Mouse (Mus musculus): Measurements from ENCODE around the gene Dse. TPM values are rescaled to one million over a fixed set of nuclear protein-coding genes. Genes with fewer than 3 reads are reported as not detected.
A peak's percentile ranks its signal among the peaks of the same experiment; 100 is the strongest.

Gene Dse
- polyA plus RNA-seq, 1 experiment from 2014 or later, result 6.1 TPM

DNA sequence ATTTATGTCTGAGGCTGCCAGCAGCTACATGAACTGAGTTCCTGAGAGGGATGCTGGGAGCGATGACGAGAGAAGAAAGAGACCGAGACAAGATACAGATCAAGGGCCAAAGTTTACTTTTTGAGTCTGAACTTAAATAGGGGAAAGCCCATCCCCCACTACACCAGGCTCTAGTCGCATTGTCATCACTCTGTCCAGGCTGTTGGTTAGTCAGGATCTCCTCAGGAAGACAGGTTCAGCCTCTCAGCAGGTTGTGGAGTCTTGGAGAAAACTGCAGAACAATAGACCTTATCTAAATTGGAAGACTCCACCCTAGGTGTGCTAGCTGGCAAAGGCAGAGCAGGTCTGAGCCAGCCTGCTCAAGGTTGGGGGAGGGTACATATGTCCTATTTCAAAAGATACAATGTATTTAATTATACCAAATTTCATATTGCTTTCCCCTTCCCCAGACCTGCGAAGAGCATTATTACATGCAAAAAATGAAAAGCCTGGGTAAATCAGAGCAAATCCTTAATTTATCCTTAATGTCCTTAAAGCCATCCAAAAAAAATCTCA lies 22.7 kb upstream of the Dse start:
- H3K4me3 ChIP-seq (replicated peaks), result no peak overlapping the region
- no peak overlapping the region for H3K4me2 ChIP-seq
- H3K36me3 ChIP-seq (replicated peaks), result no peaks in the 10 kb centered on the region
- no peak overlapping the region for H3K9ac ChIP-seq
- no peak for ATAC-seq (ENCODE audit: insufficient read depth)
- WGBS (ENCODE audit: insufficient replicate concordance), result 49% methylated on average over 5 of the region's 5 CpGs
- no peaks in the 10 kb centered on the region for H3K27me3 ChIP-seq
- H3K4me1 ChIP-seq (replicated peaks), result no peaks in the 10 kb centered on the region
- no peak overlapping the region for H3K27ac ChIP-seq (replicated peaks)
- no peaks in the 10 kb centered on the region for H3K9me3 ChIP-seq (replicated peaks)

DNA sequence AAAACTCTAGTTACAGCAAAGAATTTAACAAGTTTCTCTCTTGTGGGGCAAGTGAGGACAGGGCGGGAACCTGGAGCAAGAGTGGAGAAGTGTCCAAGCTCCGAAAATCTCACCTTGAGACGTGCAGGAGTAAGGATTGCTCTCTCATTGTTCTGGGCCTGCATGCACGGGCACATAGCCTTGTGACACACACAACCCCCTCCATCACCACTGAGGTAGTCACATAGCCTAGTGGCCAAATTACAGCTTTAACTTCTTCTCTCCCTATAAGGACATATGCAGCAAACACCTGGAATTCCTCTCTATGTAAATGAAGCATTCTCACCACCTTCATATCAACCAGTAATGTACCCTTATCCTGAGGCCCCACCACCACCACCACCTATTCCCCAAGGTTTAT lies 22.0 kb upstream of the Dse start:
- Histone ChIP-seq H3K4me2 (no peak overlapping the region), H3K4me1 (replicated peaks) (no peaks in the 10 kb centered on the region), H3K36me3 (replicated peaks) (no peaks in the 10 kb centered on the region), H3K9ac (no peak overlapping the region), H3K27ac (replicated peaks) (no peak overlapping the region), H3K9me3 (replicated peaks) (no peaks in the 10 kb centered on the region), H3K27me3 (no peaks in the 10 kb centered on the region), H3K4me3 (replicated peaks) (no peak overlapping the region)
- WGBS (ENCODE audit: insufficient replicate concordance), result 47% methylated on average over 4 of the region's 4 CpGs
- ATAC-seq (ENCODE audit: insufficient read depth), result no peak

DNA sequence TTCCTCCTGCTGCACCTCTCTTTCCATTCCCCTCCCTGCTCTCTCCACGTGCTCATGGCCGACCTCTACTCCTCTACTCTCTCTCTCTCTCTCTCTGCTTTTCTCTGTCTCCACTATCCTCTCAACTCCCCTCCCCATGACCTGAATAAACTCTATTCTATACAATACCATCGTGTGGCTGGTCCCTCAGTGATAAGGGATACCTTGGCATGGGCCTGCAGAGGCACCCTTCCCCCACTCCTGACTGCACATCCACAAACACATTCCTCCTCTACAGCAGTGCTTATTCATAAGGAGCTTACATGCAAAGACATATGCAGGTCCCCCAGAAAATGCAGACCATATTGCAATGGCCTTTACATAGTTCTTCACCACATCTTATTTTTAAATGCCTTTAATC lies 16.1 kb upstream of the Dse start:
- H3K27ac ChIP-seq (replicated peaks), result no peak overlapping the region
- 33% methylated on average over 3 of the region's 3 CpGs for WGBS (ENCODE audit: insufficient replicate concordance)
- H3K9me3 ChIP-seq (replicated peaks), result no peaks in the 10 kb centered on the region
- H3K4me2 ChIP-seq, result no peak overlapping the region
- peaks cover 6% of the 10 kb centered on the region; the same call in 1 of the 2 replicates for H3K4me1 ChIP-seq (replicated peaks)
- H3K36me3 ChIP-seq (replicated peaks), result no peaks in the 10 kb centered on the region
- no peak for ATAC-seq (ENCODE audit: insufficient read depth)
- H3K9ac ChIP-seq, result no peak overlapping the region
- no peak overlapping the region for H3K4me3 ChIP-seq (replicated peaks)
- no peaks in the 10 kb centered on the region for H3K27me3 ChIP-seq

DNA sequence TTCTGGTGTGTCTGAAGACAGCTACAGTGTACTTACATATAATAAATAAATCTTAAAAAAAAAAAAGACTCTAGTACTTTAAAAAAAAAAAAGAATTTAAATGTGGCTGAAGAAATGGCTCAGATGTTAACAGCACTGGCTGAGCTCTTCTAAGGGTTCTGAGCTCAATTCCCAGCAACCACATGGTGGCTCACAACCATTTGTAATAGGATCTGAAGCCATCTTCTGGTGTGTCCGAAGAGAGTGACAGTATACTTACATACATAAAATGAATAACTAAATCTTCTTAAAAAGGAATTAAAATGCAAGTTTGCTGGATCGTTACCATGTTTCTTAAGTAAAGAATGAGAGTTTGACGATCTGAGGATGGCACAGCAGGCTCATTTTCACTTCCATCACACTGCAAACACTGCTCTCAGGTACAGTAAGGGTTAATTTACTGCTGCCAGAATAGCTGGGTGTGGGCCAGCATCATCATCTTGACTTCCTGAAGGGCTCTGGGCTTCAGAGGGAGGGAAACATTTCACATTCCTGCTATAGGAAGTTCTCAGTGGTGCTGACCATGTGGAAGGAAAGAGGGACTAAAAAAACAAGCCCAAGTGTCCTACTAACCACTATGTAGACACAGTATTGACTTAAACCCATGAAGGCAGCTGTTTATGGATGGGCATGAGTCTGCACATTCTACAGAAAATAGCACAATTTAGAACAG lies 14.6 kb upstream of the Dse start:
- Histone ChIP-seq H3K4me1 (replicated peaks) (peaks cover 6% of the 10 kb centered on the region; the same call in 1 of the 2 replicates), H3K27ac (replicated peaks) (no peak overlapping the region), H3K4me2 (no peak overlapping the region), H3K4me3 (replicated peaks) (no peak overlapping the region), H3K9ac (no peak overlapping the region), H3K27me3 (no peaks in the 10 kb centered on the region), H3K9me3 (replicated peaks) (no peaks in the 10 kb centered on the region), H3K36me3 (replicated peaks) (no peaks in the 10 kb centered on the region)
- ATAC-seq (ENCODE audit: insufficient read depth), result no peak
- WGBS (ENCODE audit: insufficient replicate concordance), result 39% methylated on average over 3 of the region's 3 CpGs

DNA sequence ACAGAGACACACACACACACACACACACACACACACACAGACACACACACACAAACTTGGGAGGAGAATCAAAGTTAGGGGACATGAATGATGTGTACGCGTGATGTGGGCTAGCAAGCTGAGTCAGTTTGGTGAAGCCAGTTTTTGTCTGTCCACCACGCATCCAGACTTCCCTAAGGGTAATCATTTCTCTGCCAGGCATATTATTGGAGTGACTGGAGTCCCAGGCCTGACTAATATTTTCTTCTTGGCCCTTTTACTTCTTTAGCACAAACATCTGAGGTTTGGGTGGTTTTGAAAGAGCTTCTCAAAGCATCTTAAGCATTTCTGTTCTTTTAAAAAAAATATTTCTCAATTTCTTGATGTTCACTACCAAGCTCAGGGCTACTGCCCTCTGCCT lies 10.7 kb upstream of the Dse start:
- H3K9ac ChIP-seq, result no peak overlapping the region
- H3K4me3 ChIP-seq (replicated peaks), result no peak overlapping the region
- no peaks in the 10 kb centered on the region for H3K27me3 ChIP-seq
- no peak overlapping the region for H3K4me2 ChIP-seq
- H3K36me3 ChIP-seq (replicated peaks), result no peaks in the 10 kb centered on the region
- no peak overlapping the region for H3K27ac ChIP-seq (replicated peaks)
- no peaks in the 10 kb centered on the region for H3K9me3 ChIP-seq (replicated peaks)
- WGBS (ENCODE audit: insufficient replicate concordance), result 72% methylated on average over 3 of the region's 3 CpGs
- ATAC-seq (ENCODE audit: insufficient read depth), result no peak
- 0 out of 2 replicates have a peak, but pooled peaks cover 2% of the 10 kb centered on the region for H3K4me1 ChIP-seq (replicated peaks)

DNA sequence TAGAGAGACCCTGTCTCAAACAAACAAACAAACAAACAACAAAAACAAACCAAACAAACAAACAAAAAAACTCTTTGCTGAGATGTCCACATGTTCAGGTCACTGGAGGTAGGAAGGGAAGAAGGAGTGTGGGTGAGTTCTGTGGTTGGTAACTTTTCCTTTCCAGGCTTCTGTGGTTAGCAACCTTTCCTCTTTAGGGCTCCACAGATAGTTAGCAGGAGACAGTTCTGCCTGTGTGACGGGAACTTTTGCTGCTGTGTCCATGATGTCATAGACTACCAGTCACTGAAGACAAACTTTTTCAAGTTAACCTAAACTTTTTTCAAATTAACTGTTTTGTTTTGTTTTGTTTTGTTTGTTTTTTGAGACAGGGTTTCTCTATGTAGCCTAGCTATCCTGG lies 8.2 kb upstream of the Dse start:
- Histone ChIP-seq H3K9ac (no peak overlapping the region), H3K27ac (replicated peaks) (no peak overlapping the region), H3K4me2 (no peak overlapping the region), H3K9me3 (replicated peaks) (no peaks in the 10 kb centered on the region), H3K27me3 (no peaks in the 10 kb centered on the region), H3K4me3 (replicated peaks) (no peak overlapping the region), H3K4me1 (replicated peaks) (0 out of 2 replicates have a peak, but pooled peaks cover 2% of the 10 kb centered on the region), H3K36me3 (replicated peaks) (no peaks in the 10 kb centered on the region)
- ATAC-seq (ENCODE audit: insufficient read depth), result no peak
- WGBS (ENCODE audit: insufficient replicate concordance), result 26% methylated on average over 1 of the region's 1 CpGs

DNA sequence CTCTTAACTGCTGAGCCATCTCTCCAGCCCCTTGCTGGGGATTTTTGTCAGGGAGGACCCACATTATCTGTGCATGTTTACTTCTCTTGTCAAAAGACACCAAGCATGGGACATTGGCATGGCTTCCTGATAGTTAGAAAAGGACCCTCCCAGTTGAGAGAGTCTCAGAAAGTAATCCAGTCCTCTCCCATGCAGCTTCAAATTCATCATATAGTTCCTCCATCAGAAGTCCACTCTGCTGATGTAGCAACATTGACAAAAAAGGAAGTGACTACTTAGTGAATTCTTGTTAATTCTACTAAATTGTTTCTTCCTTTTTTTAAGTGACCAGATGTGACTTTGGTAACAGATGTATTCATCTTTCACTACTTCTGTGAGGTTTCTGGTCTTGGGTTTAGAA lies 2.4 kb upstream of the Dse start:
- no peak overlapping the region for H3K27ac ChIP-seq (replicated peaks)
- H3K36me3 ChIP-seq (replicated peaks), result no peaks in the 10 kb centered on the region

DNA sequence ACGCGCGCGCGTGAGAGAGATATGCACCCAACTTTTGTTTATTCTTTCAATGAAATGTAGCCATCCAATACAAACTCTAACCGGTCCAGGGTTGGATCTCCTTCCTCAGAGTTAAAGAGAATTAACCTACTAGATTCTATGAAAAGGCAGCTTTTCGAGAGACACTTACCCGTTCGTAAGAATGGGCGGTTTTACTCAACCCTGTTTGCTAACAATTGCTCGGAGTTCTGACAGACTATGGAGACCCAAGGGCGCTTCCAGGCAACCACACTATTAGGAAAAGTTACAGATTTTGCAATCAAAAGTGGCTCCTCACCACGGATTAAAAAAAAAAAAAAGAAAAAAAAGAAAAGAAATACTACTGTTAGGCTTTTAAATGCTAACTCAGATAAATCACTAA lies 516 bp upstream of the Dse start:
- H3K36me3 ChIP-seq (replicated peaks), result no peaks in the 10 kb centered on the region
- H3K9me3 ChIP-seq (replicated peaks), result no peaks in the 10 kb centered on the region
- no peak overlapping the region for H3K4me3 ChIP-seq (replicated peaks)
- peak overlapping the region; percentile 71 for H3K4me2 ChIP-seq
- ATAC-seq (ENCODE audit: insufficient read depth), result no peak
- H3K9ac ChIP-seq, result no peak overlapping the region
- peaks cover 46% of the 10 kb centered on the region for H3K27me3 ChIP-seq
- H3K4me1 ChIP-seq (replicated peaks), result peaks cover 9% of the 10 kb centered on the region; the same call in 1 of the 2 replicates
- no peak overlapping the region for H3K27ac ChIP-seq (replicated peaks)
- 27% methylated on average over 13 of the region's 13 CpGs for WGBS (ENCODE audit: insufficient replicate concordance)

More for the DNA sequence above, 2.4 kb upstream of the Dse start:
- no peak overlapping the region for H3K4me3 ChIP-seq (replicated peaks)
- no peak overlapping the region for H3K4me2 ChIP-seq
- H3K27me3 ChIP-seq, result peaks cover 46% of the 10 kb centered on the region
- H3K4me1 ChIP-seq (replicated peaks), result peaks cover 11% of the 10 kb centered on the region; the same call in 1 of the 2 replicates
- H3K9me3 ChIP-seq (replicated peaks), result no peaks in the 10 kb centered on the region
- no peak overlapping the region for H3K9ac ChIP-seq
- ATAC-seq (ENCODE audit: insufficient read depth), result no peak

DNA sequence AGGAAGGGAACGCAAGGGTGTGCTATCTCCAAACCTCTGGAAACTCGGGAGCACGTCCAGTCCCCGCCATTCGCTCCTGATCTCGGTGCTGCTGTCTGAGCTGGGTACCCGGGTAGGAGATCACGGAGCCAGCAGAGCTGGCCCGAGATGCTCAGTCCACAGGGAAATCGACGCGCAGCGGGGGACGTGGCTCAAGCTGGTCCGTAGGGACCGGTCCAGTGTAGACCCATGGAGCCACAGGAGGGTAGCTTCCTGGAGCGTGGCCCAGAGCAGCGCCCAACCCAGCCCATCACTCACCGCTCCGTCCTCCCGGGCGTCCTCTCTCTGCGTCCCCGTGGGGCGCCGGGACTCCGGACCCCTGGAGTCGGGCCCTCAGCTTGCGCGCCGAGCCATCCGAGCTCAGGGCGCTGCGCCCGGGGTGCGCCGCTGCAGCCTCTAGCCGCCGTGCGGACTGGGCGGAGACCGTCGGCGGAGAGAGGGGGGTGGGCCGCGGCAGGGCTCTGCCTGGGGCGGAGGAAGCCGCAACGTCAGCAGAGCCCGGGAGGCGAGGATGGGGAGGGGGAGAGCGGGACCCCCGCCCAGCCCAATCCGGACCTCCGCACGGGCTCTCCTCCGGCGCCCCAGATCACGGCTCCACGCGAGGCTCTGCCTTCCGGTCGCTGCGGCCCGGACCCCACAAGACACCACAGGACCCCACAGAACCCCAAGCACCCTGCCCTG lies 572 bp downstream of the Dse start:
- Histone ChIP-seq H3K4me2 (peak overlapping the region; percentile 71), H3K9ac (peak overlapping the region; percentile 30; the same call in 1 of the 2 replicates), H3K4me1 (replicated peaks) (peaks cover 9% of the 10 kb centered on the region; the same call in 1 of the 2 replicates), H3K27me3 (peaks cover 46% of the 10 kb centered on the region), H3K9me3 (replicated peaks) (no peaks in the 10 kb centered on the region), H3K27ac (replicated peaks) (peak overlapping the region; percentile 51), H3K4me3 (replicated peaks) (peak overlapping the region; percentile 59), H3K36me3 (replicated peaks) (no peaks in the 10 kb centered on the region)
- under 1% methylated on average over 65 of the region's 65 CpGs for WGBS (ENCODE audit: insufficient replicate concordance)
- peak; percentile 79 for ATAC-seq (ENCODE audit: insufficient read depth)

DNA sequence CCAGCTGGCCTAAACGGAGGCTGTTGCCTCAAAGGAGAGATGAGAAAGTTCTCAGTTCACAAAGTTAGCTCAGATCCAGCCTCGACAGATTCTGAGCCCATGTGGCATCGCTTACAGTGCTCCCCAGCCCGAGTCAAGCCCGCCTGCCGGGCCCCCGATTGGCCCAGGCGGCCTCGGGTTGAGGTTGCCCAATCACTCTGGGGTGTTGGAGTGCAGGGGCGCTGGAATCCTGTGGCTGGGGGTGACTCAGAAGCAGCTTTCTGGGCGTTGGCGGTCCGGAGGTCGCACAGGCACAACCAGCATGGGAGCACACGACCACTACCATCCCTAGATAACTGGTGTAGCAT lies 1.1 kb downstream of the Dse start:
- H3K4me3 ChIP-seq (replicated peaks), result peak overlapping the region; percentile 59
- H3K4me2 ChIP-seq, result peak overlapping the region; percentile 71
- WGBS (ENCODE audit: insufficient replicate concordance), result 2% methylated on average over 15 of the region's 15 CpGs
- no peaks in the 10 kb centered on the region for H3K36me3 ChIP-seq (replicated peaks)
- no peaks in the 10 kb centered on the region for H3K9me3 ChIP-seq (replicated peaks)
- peaks cover 9% of the 10 kb centered on the region; the same call in 1 of the 2 replicates for H3K4me1 ChIP-seq (replicated peaks)
- peak overlapping the region; percentile 30; the same call in 1 of the 2 replicates for H3K9ac ChIP-seq
- H3K27me3 ChIP-seq, result peaks cover 46% of the 10 kb centered on the region
- peak; percentile 56 for ATAC-seq (ENCODE audit: insufficient read depth)
- H3K27ac ChIP-seq (replicated peaks), result 0 out of 2 replicates have a peak overlapping the region, but pooled peaks have one; percentile 51

DNA sequence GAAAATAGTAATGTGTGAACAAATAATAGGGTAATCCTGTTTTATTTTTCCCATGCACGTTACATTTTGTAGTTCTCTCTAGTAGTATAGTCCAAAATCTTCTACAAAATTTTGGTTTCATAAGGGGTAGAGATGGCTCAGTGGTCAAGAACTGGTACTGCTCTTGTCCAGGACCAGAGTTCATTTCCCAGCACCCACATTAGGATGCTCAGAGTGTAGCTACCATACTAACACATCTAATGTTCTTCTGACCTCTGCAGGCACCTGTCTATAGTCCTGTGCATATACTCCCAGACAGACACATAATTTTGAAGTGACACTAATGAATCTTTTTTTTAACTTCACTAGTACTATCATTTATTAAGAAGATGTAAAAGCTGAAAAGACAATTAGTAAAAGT lies 1.7 kb downstream of the Dse start:
- Histone ChIP-seq H3K9me3 (replicated peaks) (no peaks in the 10 kb centered on the region), H3K4me1 (replicated peaks) (peaks cover 9% of the 10 kb centered on the region; the same call in 1 of the 2 replicates), H3K4me2 (no peak overlapping the region), H3K4me3 (replicated peaks) (no peak overlapping the region), H3K36me3 (replicated peaks) (no peaks in the 10 kb centered on the region), H3K27ac (replicated peaks) (no peak overlapping the region), H3K9ac (no peak overlapping the region), H3K27me3 (peaks cover 46% of the 10 kb centered on the region)
- 53% methylated on average over 1 of the region's 1 CpGs for WGBS (ENCODE audit: insufficient replicate concordance)
- ATAC-seq (ENCODE audit: insufficient read depth), result no peak
